Mouse (Mus musculus): ENCODE results near the gene Tmem171. TPM values are rescaled to one million over a fixed set of nuclear protein-coding genes. Genes with fewer than 3 reads are reported as not detected.

Tmem171 gene
- not detected in 2 replicates for total RNA-seq (2015; ENCODE audit: low replicate concordance)
- total RNA-seq (2017; ENCODE audit: low replicate concordance): not detected in 2 replicates

GRCm38 (mm10) chr13:98694773-98695314, at the start of gene Tmem171:
TSS of gene Tmem171 (minus strand) at chr13:98694834.
- no peak for ATAC-seq (replicated peaks; ENCODE audit: low FRiP score, poor library complexity, severe bottlenecking)

GRCm38 (mm10) chr13:98743829-98744228, 49.2 kb upstream of the Tmem171 start:
- no peak; the same call in 1 of the 2 replicates for ATAC-seq (replicated peaks; ENCODE audit: low FRiP score, poor library complexity, severe bottlenecking)

- ATAC-seq (replicated peaks; ENCODE audit: low FRiP score, poor library complexity, severe bottlenecking): no peak
Measured at GRCm38 (mm10) chr13:98743214-98743613, 48.6 kb upstream of the Tmem171 start.

- no peak for ATAC-seq (replicated peaks; ENCODE audit: low FRiP score, poor library complexity, severe bottlenecking)
Measured at GRCm38 (mm10) chr13:98738213-98738612, 43.6 kb upstream of the Tmem171 start.

GRCm38 (mm10) chr13:98733292-98733691, 38.7 kb upstream of the Tmem171 start:
- ATAC-seq (replicated peaks; ENCODE audit: low FRiP score, poor library complexity, severe bottlenecking): no peak

- no peak for ATAC-seq (replicated peaks; ENCODE audit: low FRiP score, poor library complexity, severe bottlenecking)
Measured at GRCm38 (mm10) chr13:98729271-98730062, 34.8 kb upstream of the Tmem171 start.

- ATAC-seq (replicated peaks; ENCODE audit: low FRiP score, poor library complexity, severe bottlenecking): no peak; the same call in 1 of the 2 replicates
Measured at GRCm38 (mm10) chr13:98726494-98726893, 31.9 kb upstream of the Tmem171 start.

- ATAC-seq (replicated peaks; ENCODE audit: low FRiP score, poor library complexity, severe bottlenecking): no peak
Measured at GRCm38 (mm10) chr13:98723430-98723829, 28.8 kb upstream of the Tmem171 start.

- no peak for ATAC-seq (replicated peaks; ENCODE audit: low FRiP score, poor library complexity, severe bottlenecking)
Measured at GRCm38 (mm10) chr13:98722296-98722695, 27.7 kb upstream of the Tmem171 start.

- ATAC-seq (replicated peaks; ENCODE audit: low FRiP score, poor library complexity, severe bottlenecking): no peak
Measured at GRCm38 (mm10) chr13:98716176-98716575, 21.5 kb upstream of the Tmem171 start.

GRCm38 (mm10) chr13:98715443-98715990, 20.9 kb upstream of the Tmem171 start:
- no peak for ATAC-seq (replicated peaks; ENCODE audit: low FRiP score, poor library complexity, severe bottlenecking)

- no peak for ATAC-seq (replicated peaks; ENCODE audit: low FRiP score, poor library complexity, severe bottlenecking)
Measured at GRCm38 (mm10) chr13:98710655-98711054, 16.0 kb upstream of the Tmem171 start.

- no peak for ATAC-seq (replicated peaks; ENCODE audit: low FRiP score, poor library complexity, severe bottlenecking)
Measured at GRCm38 (mm10) chr13:98710236-98710635, 15.6 kb upstream of the Tmem171 start.

GRCm38 (mm10) chr13:98705501-98705900, 10.9 kb upstream of the Tmem171 start:
- ATAC-seq (replicated peaks; ENCODE audit: low FRiP score, poor library complexity, severe bottlenecking): no peak

- no peak for ATAC-seq (replicated peaks; ENCODE audit: low FRiP score, poor library complexity, severe bottlenecking)
Measured at GRCm38 (mm10) chr13:98703786-98704185, 9.2 kb upstream of the Tmem171 start.

GRCm38 (mm10) chr13:98702361-98702760, 7.7 kb upstream of the Tmem171 start:
- no peak for ATAC-seq (replicated peaks; ENCODE audit: low FRiP score, poor library complexity, severe bottlenecking)

- no peak for ATAC-seq (replicated peaks; ENCODE audit: low FRiP score, poor library complexity, severe bottlenecking)
Measured at GRCm38 (mm10) chr13:98701309-98701675, 6.7 kb upstream of the Tmem171 start.

GRCm38 (mm10) chr13:98700661-98701308, 6.2 kb upstream of the Tmem171 start:
- ATAC-seq (replicated peaks; ENCODE audit: low FRiP score, poor library complexity, severe bottlenecking): no peak

- no peak for ATAC-seq (replicated peaks; ENCODE audit: low FRiP score, poor library complexity, severe bottlenecking)
Measured at GRCm38 (mm10) chr13:98699982-98700540, 5.4 kb upstream of the Tmem171 start.

GRCm38 (mm10) chr13:98699051-98699744, 4.6 kb upstream of the Tmem171 start:
- no peak for ATAC-seq (replicated peaks; ENCODE audit: low FRiP score, poor library complexity, severe bottlenecking)

Data from erythroid progenitor cell, adult 5-6 weeks (primary cell).